ENCODE assay signal across 10 mouse cellular contexts in genomic region chr7:81860996-81861395, GRCm38 (mm10). TPM values are rescaled to one million over a fixed set of nuclear protein-coding genes. Genes with fewer than 3 reads are reported as not detected.
DNase-seq lines count a peak whose midpoint lies in the region; ATAC-seq and TF ChIP-seq lines count a peak whose summit lies in the region.
"Had no signal": no experiment of that assay in that cellular context is flagged by ENCODE, and none has a peak within 500 bp of the region (broad histone marks: within the 10 kb centered on the region; RNA-seq: fewer than 3 reads in every experiment).

No protein-coding gene starts in this region.

- DNase-seq in embryonic facial prominence, embryonic 14.5 days (ENCODE audit: low spot score): no peak
- no peak for DNase-seq in embryonic facial prominence, embryonic 10.5 days (ENCODE audit: low spot score)
- DNase-seq in lung, postnatal 25 days (ENCODE audit: low spot score): no peak
- no peak for DNase-seq in liver, postnatal 0 days
- DNase-seq in thymus, postnatal 10 days (ENCODE audit: low spot score in 2 of 2): peak; percentile 62 to 67
- DNase-seq in adrenal gland, adult (ENCODE audit: inconsistent age in 2 of 2, low spot score in 1 of 2): no peak
- DNase-seq in forebrain, embryonic 11.5 days (ENCODE audit: low spot score): no peak
- DNase-seq: gastrocnemius, postnatal 10 days had no signal

- H3K4me3 ChIP-seq in embryonic facial prominence, embryonic 14.5 days (ENCODE audit: low read depth, low read length): no peak overlapping the region
- no peak overlapping the region for H3K4me3 ChIP-seq in embryonic facial prominence, embryonic 10.5 days
- H3K4me3 ChIP-seq in lung, embryonic 16.5 days (ENCODE audit: low read length): no peak overlapping the region
- H3K4me3 ChIP-seq in liver, postnatal 0 days (ENCODE audit: low read depth, low read length): peak overlapping the region; percentile 56
- no peak overlapping the region for H3K4me3 ChIP-seq in forebrain, embryonic 11.5 days (ENCODE audit: low read depth, low read length)
- H3K4me3 ChIP-seq: layer of hippocampus, adult 2 months had no signal

- peak overlapping the region; percentile 98; the same call in 1 of the 2 replicates for H3K4me2 ChIP-seq in embryonic facial prominence, embryonic 14.5 days (ENCODE audit: low read depth, low read length)
- peak overlapping the region; percentile 76; the same call in 1 of the 2 replicates for H3K4me2 ChIP-seq in lung, embryonic 16.5 days (ENCODE audit: low read depth, low read length)
- H3K4me2 ChIP-seq in liver, postnatal 0 days (ENCODE audit: low read depth, low read length): peak overlapping the region; percentile 65
- H3K4me2 ChIP-seq in forebrain, embryonic 11.5 days (ENCODE audit: low read depth, low read length, severe bottlenecking): no peak overlapping the region

- no peak for ATAC-seq in embryonic facial prominence, embryonic 14.5 days (ENCODE audit: low read depth)
- no peak for ATAC-seq in lung, embryonic 16.5 days (ENCODE audit: low read depth)
- no peak for ATAC-seq in liver, postnatal 0 days
- no peak for ATAC-seq in forebrain, embryonic 11.5 days (replicated peaks; ENCODE audit: low FRiP score)

- no peaks in the 10 kb centered on the region for H3K36me3 ChIP-seq in embryonic facial prominence, embryonic 14.5 days (ENCODE audit: control insufficient read depth, insufficient read depth, low read length)
- H3K36me3 ChIP-seq in embryonic facial prominence, embryonic 10.5 days (replicated peaks): no peaks in the 10 kb centered on the region
- no peaks in the 10 kb centered on the region for H3K36me3 ChIP-seq in lung, embryonic 16.5 days (ENCODE audit: control insufficient read depth, insufficient read depth, low read length)
- H3K36me3 ChIP-seq in liver, postnatal 0 days (replicated peaks; ENCODE audit: insufficient read depth, low read length): 0 out of 2 replicates have a peak, but pooled peaks cover 4% of the 10 kb centered on the region
- H3K36me3 ChIP-seq in forebrain, embryonic 11.5 days (ENCODE audit: control insufficient read depth, insufficient read depth, low read length): no peaks in the 10 kb centered on the region

- WGBS in embryonic facial prominence, embryonic 14.5 days: 72% methylated on average over 5 of the region's 5 CpGs
- WGBS in embryonic facial prominence, embryonic 10.5 days: 81% methylated on average over 5 of the region's 5 CpGs
- 38% methylated on average over 5 of the region's 5 CpGs for WGBS in lung, embryonic 16.5 days
- 24% methylated on average over 5 of the region's 5 CpGs for WGBS in liver, postnatal 0 days (ENCODE audit: insufficient replicate concordance)
- WGBS in forebrain, embryonic 11.5 days: 81% methylated on average over 5 of the region's 5 CpGs

- no peaks in the 10 kb centered on the region for H3K9me3 ChIP-seq in embryonic facial prominence, embryonic 14.5 days (ENCODE audit: control insufficient read depth, low read length)
- no peaks in the 10 kb centered on the region for H3K9me3 ChIP-seq in embryonic facial prominence, embryonic 10.5 days
- no peaks in the 10 kb centered on the region for H3K9me3 ChIP-seq in lung, embryonic 16.5 days (ENCODE audit: control insufficient read depth, low read length)
- H3K9me3 ChIP-seq in liver, postnatal 0 days (ENCODE audit: low read length): no peaks in the 10 kb centered on the region
- H3K9me3 ChIP-seq in forebrain, embryonic 11.5 days (ENCODE audit: control insufficient read depth, low read length): no peaks in the 10 kb centered on the region

- H3K9ac ChIP-seq in embryonic facial prominence, embryonic 14.5 days (ENCODE audit: low read depth, low read length): no peak overlapping the region
- H3K9ac ChIP-seq in lung, embryonic 16.5 days (ENCODE audit: low read length): no peak overlapping the region
- H3K9ac ChIP-seq in liver, postnatal 0 days (replicated peaks): no peak overlapping the region
- no peak overlapping the region for H3K9ac ChIP-seq in forebrain, embryonic 11.5 days (ENCODE audit: low read length)

- H3K27me3 ChIP-seq in embryonic facial prominence, embryonic 14.5 days (replicated peaks; ENCODE audit: control insufficient read depth, insufficient read depth, low read length): peaks cover 28% of the 10 kb centered on the region
- H3K27me3 ChIP-seq in embryonic facial prominence, embryonic 10.5 days (replicated peaks; ENCODE audit: low read depth, poor library complexity, severe bottlenecking): peaks cover 67% of the 10 kb centered on the region
- peaks cover 25% of the 10 kb centered on the region for H3K27me3 ChIP-seq in lung, embryonic 16.5 days (ENCODE audit: control insufficient read depth, insufficient read depth, low read depth, low read length)
- H3K27me3 ChIP-seq in liver, postnatal 0 days (ENCODE audit: insufficient read depth, low read length): peaks cover 47% of the 10 kb centered on the region
- H3K27me3 ChIP-seq in forebrain, embryonic 11.5 days (ENCODE audit: control insufficient read depth, insufficient read depth, low read length): peaks cover 2% of the 10 kb centered on the region; the same call in 1 of the 2 replicates

- peaks cover 6% of the 10 kb centered on the region; the same call in 1 of the 2 replicates for H3K4me1 ChIP-seq in embryonic facial prominence, embryonic 14.5 days (ENCODE audit: control insufficient read depth, insufficient read depth, low read length)
- H3K4me1 ChIP-seq in embryonic facial prominence, embryonic 10.5 days: peaks cover 43% of the 10 kb centered on the region
- peaks cover 2% of the 10 kb centered on the region; the same call in 1 of the 2 replicates for H3K4me1 ChIP-seq in lung, embryonic 16.5 days (replicated peaks; ENCODE audit: control insufficient read depth, insufficient read depth, low read length)
- H3K4me1 ChIP-seq in liver, postnatal 0 days (ENCODE audit: insufficient read depth): peaks cover 27% of the 10 kb centered on the region
- peaks cover 5% of the 10 kb centered on the region; the same call in 1 of the 2 replicates for H3K4me1 ChIP-seq in forebrain, embryonic 11.5 days (replicated peaks; ENCODE audit: control insufficient read depth, insufficient read depth, low read length)

- TF ChIP-seq CTCF in liver, postnatal 0 days (IDR thresholded peaks at IDR 0.05; ENCODE audit: low read depth): no peak

- no peak for TF ChIP-seq EP300 in liver, postnatal 0 days (IDR thresholded peaks at IDR 0.05; ENCODE audit: low read depth)

- H3K27ac ChIP-seq in embryonic facial prominence, embryonic 14.5 days (replicated peaks; ENCODE audit: low read depth, low read length): no peak overlapping the region
- H3K27ac ChIP-seq in embryonic facial prominence, embryonic 10.5 days (replicated peaks): no peak overlapping the region
- H3K27ac ChIP-seq in lung, embryonic 16.5 days (ENCODE audit: low read length): no peak overlapping the region
- peak overlapping the region; percentile 76 for H3K27ac ChIP-seq in liver, postnatal 0 days (ENCODE audit: low read depth)
- no peak overlapping the region for H3K27ac ChIP-seq in forebrain, embryonic 11.5 days (ENCODE audit: low read depth, low read length)

RNA-seq across cellular contexts. Expression of gene Tm6sf1, which starts 2.2 kb away (rescaled TPM):
- polyA plus RNA-seq in embryonic facial prominence, embryonic 14.5 days (2014; fragmentation: Nextera tagmentation; extraction: Ambion mirVana): 34.7 and 50.6 TPM in 2 replicates
- polyA plus RNA-seq in embryonic facial prominence, embryonic 10.5 days (2016; fragmentation: Nextera tagmentation; extraction: Ambion mirVana): 10.7 and 12.2 TPM in 2 replicates
- polyA plus RNA-seq in lung, embryonic 16.5 days (2015; fragmentation: Nextera tagmentation; extraction: Ambion mirVana): 14.2 and 16.8 TPM in 2 replicates
- polyA plus RNA-seq in liver, postnatal 0 days (2015; fragmentation: Nextera tagmentation; extraction: Ambion mirVana): 8.7 and 9.0 TPM in 2 replicates
- polyA plus RNA-seq in forebrain, embryonic 11.5 days (2014; fragmentation: Nextera tagmentation; extraction: Ambion mirVana): 11.4 and 14.3 TPM in 2 replicates

RNA-seq across cellular contexts. Expression of gene Gm10160, which starts 5.4 kb away (rescaled TPM):
- not detected in 2 replicates for polyA plus RNA-seq in embryonic facial prominence, embryonic 14.5 days (2014; fragmentation: Nextera tagmentation; extraction: Ambion mirVana)
- not detected in 2 replicates for polyA plus RNA-seq in embryonic facial prominence, embryonic 10.5 days (2016; fragmentation: Nextera tagmentation; extraction: Ambion mirVana)
- polyA plus RNA-seq in lung, embryonic 16.5 days (2015; fragmentation: Nextera tagmentation; extraction: Ambion mirVana): not detected in 2 replicates
- not detected in 2 replicates for polyA plus RNA-seq in liver, postnatal 0 days (2015; fragmentation: Nextera tagmentation; extraction: Ambion mirVana)
- polyA plus RNA-seq in forebrain, embryonic 11.5 days (2014; fragmentation: Nextera tagmentation; extraction: Ambion mirVana): not detected in 2 replicates

RNA-seq across cellular contexts. Expression of gene Btbd1, which starts 31.8 kb away (rescaled TPM):
- 100 and 109 TPM in 2 replicates for polyA plus RNA-seq in embryonic facial prominence, embryonic 14.5 days (2014; fragmentation: Nextera tagmentation; extraction: Ambion mirVana)
- polyA plus RNA-seq in embryonic facial prominence, embryonic 10.5 days (2016; fragmentation: Nextera tagmentation; extraction: Ambion mirVana): 56.2 and 58.9 TPM in 2 replicates
- polyA plus RNA-seq in lung, embryonic 16.5 days (2015; fragmentation: Nextera tagmentation; extraction: Ambion mirVana): 50.0 and 50.9 TPM in 2 replicates
- polyA plus RNA-seq in liver, postnatal 0 days (2015; fragmentation: Nextera tagmentation; extraction: Ambion mirVana): 16.6 and 20.8 TPM in 2 replicates
- polyA plus RNA-seq in forebrain, embryonic 11.5 days (2014; fragmentation: Nextera tagmentation; extraction: Ambion mirVana): 97.6 and 102 TPM in 2 replicates

Comparison
In these comparisons a context has a peak if more than half of its experiments do, and no peak if none do; other contexts are left out.
1. DNase-seq: peak in thymus, postnatal 10 days (2 of 2); none in embryonic facial prominence, embryonic 14.5 days (single experiment), embryonic facial prominence, embryonic 10.5 days (single experiment), lung, postnatal 25 days (single experiment), liver, postnatal 0 days (single experiment), adrenal gland, adult (0 of 2) and forebrain, embryonic 11.5 days (single experiment).